Mouse (Mus musculus) midbrain, embryonic 14.5 days (tissue): ENCODE results near the gene Rimkla. TPM values are rescaled to one million over a fixed set of nuclear protein-coding genes. Genes with fewer than 3 reads are reported as not detected.

Source experiments
- ATAC-seq: fragments of 200-750 bp; cut with Nextera tagmentation; 2 replicates; pipeline ENCODE4 v1.8.0; 2017; ENCODE audit warnings: moderate number of reproducible peaks, moderate library complexity; ENCODE audit not compliant: low FRiP score, low TSS enrichment
- DNase-seq: peaks from one replicate; pipeline ENCODE4 v3.0.0-alpha.2; 2015
- H3K27ac ChIP-seq: fragments of 300-500 bp; sonication (generic); replicated peaks from 2 replicates; pipeline ENCODE4 v1.5.1; 2014; ENCODE audit warnings: mild to moderate bottlenecking, low read depth, low read length, moderate library complexity
- H3K27me3 ChIP-seq: fragments of 300-500 bp; sonication (generic); 2 replicates; pipeline ENCODE4 v1.6.1; 2014; ENCODE audit warnings: low read length, control low read depth, mixed read lengths; ENCODE audit not compliant: control insufficient read depth, insufficient read depth
- H3K36me3 ChIP-seq: fragments of 300-500 bp; sonication (generic); 2 replicates; pipeline ENCODE4 v1.6.1; 2014; ENCODE audit warnings: low read length, control low read depth; ENCODE audit not compliant: control insufficient read depth, insufficient read depth
- H3K4me1 ChIP-seq: fragments of 300-500 bp; sonication (generic); 2 replicates; pipeline ENCODE4 v1.6.1; 2014; ENCODE audit warnings: mild to moderate bottlenecking, antibody characterized with exemption, low read length, control low read depth; ENCODE audit not compliant: control insufficient read depth, insufficient read depth
- H3K4me2 ChIP-seq: fragments of 300-500 bp; sonication (generic); 2 replicates; pipeline ENCODE4 v1.6.1; 2014; ENCODE audit warnings: mild to moderate bottlenecking, low read length, moderate library complexity
- H3K4me3 ChIP-seq: fragments of 300-500 bp; sonication (generic); replicated peaks from 2 replicates; pipeline ENCODE4 v1.5.1; 2014; ENCODE audit warnings: low read depth, low read length
- H3K9ac ChIP-seq: fragments of 300-500 bp; sonication (generic); replicated peaks from 2 replicates; pipeline ENCODE4 v1.6.1; 2014; ENCODE audit warnings: mild to moderate bottlenecking, low read length, moderate library complexity
- H3K9me3 ChIP-seq: fragments of 300-500 bp; sonication (generic); 2 replicates; pipeline ENCODE4 v1.6.1; 2016; ENCODE audit warnings: low read length, control low read depth, mixed read lengths; ENCODE audit not compliant: control insufficient read depth
- WGBS: fragments of 180-500 bp; shearing (Covaris S2); extraction: QIAGEN DNeasy Blood & Tissue Kit; methylation state at CpG from one replicate; pipeline ENCODE4 v1.1.7; 2014; 5-methylcytosine and 5-hydroxymethylcytosine counted together
- polyA plus RNA-seq: library from polyadenylated mRNA; unstranded; fragments of >200 nt; fragmentation: Nextera tagmentation; extraction: Ambion mirVana; gene quantifications from 2 replicates; pipeline ENCODE4 v1.2.1, GENCODE M21; 2014

Gene Rimkla
- polyA plus RNA-seq, 1 experiment from 2014 or later = 26.2 TPM

- H3K9me3 ChIP-seq = no peaks in the 10 kb centered on the region
- H3K4me1 ChIP-seq = peaks cover 13% of the 10 kb centered on the region
- H3K4me2 ChIP-seq = no peak overlapping the region
- no peaks in the 10 kb centered on the region for H3K27me3 ChIP-seq
- H3K4me3 ChIP-seq = no peak overlapping the region
- H3K27ac ChIP-seq = no peak overlapping the region
- no peak overlapping the region for H3K9ac ChIP-seq
- ATAC-seq (no peak), DNase-seq (no peak)
- no peaks in the 10 kb centered on the region for H3K36me3 ChIP-seq
Measured at GRCm38 (mm10) chr4:119526329-119526845, 34.0 kb upstream of the Rimkla start.

- H3K27me3 ChIP-seq = no peaks in the 10 kb centered on the region
- no peaks in the 10 kb centered on the region for H3K36me3 ChIP-seq
- DNase-seq (no peak), ATAC-seq (no peak)
- 92% methylated on average over 2 of the region's 2 CpGs for WGBS
- H3K4me2 ChIP-seq = peak overlapping the region; percentile 29; the same call in 1 of the 2 replicates
- H3K9me3 ChIP-seq = no peaks in the 10 kb centered on the region
- H3K27ac ChIP-seq = peak overlapping the region; percentile 85
- no peak overlapping the region for H3K9ac ChIP-seq
- no peak overlapping the region for H3K4me3 ChIP-seq
- peaks cover 13% of the 10 kb centered on the region for H3K4me1 ChIP-seq
Measured at GRCm38 (mm10) chr4:119524466-119524865, 32.0 kb upstream of the Rimkla start.

- DNase-seq (peak; percentile 88), ATAC-seq (peak; percentile 17; the same call in 1 of the 2 replicates)
- peak overlapping the region; percentile 85 for H3K27ac ChIP-seq
- H3K36me3 ChIP-seq = no peaks in the 10 kb centered on the region
- no peaks in the 10 kb centered on the region for H3K27me3 ChIP-seq
- H3K4me1 ChIP-seq = peaks cover 13% of the 10 kb centered on the region
- H3K9me3 ChIP-seq = no peaks in the 10 kb centered on the region
- H3K4me3 ChIP-seq = no peak overlapping the region
- no peak overlapping the region for H3K9ac ChIP-seq
- peak overlapping the region; percentile 29; the same call in 1 of the 2 replicates for H3K4me2 ChIP-seq
- WGBS = 72% methylated on average over 1 of the region's 1 CpGs
Measured at GRCm38 (mm10) chr4:119524010-119524409, 31.6 kb upstream of the Rimkla start.

- Histone ChIP-seq H3K4me2 (peak overlapping the region; percentile 23; the same call in 1 of the 2 replicates), H3K9ac (no peak overlapping the region), H3K36me3 (no peaks in the 10 kb centered on the region), H3K4me3 (no peak overlapping the region), H3K4me1 (peaks cover 13% of the 10 kb centered on the region), H3K9me3 (no peaks in the 10 kb centered on the region), H3K27ac (peak overlapping the region; percentile 85), H3K27me3 (no peaks in the 10 kb centered on the region)
- ATAC-seq (no peak; the same call in 1 of the 2 replicates), DNase-seq (peak; percentile 52)
- WGBS = 58% methylated on average over 4 of the region's 4 CpGs
Measured at GRCm38 (mm10) chr4:119523575-119523974, 31.1 kb upstream of the Rimkla start.

- Histone ChIP-seq H3K36me3 (no peaks in the 10 kb centered on the region), H3K9ac (no peak overlapping the region), H3K4me3 (no peak overlapping the region), H3K4me2 (no peak overlapping the region), H3K4me1 (no peaks in the 10 kb centered on the region), H3K27me3 (no peaks in the 10 kb centered on the region), H3K27ac (no peak overlapping the region), H3K9me3 (no peaks in the 10 kb centered on the region)
- no peak for DNase-seq
- WGBS = 67% methylated on average over 3 of the region's 3 CpGs
- ATAC-seq = no peak
Measured at GRCm38 (mm10) chr4:119512731-119513141, 20.3 kb upstream of the Rimkla start.

DNA sequence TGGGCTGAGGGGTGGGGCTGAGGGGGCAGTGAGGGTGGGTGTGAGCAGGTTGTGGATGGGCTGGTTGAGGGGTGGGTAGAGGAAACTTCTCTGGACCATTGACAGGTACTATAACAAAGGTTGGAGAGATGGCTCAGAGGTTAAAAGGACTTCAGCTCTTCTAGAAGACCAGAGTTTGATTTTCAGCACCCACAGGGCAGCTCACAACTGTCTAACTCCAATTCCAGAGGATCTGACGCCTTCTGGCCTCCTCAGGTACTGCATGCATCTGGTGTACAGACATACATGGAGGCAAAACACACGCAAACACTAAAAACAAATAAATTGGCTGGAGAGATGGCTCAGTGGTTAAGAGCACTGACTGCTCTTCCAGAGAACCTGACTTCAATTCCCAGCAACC is 19.2 kb upstream of the Rimkla start:
- ATAC-seq (no peak), DNase-seq (no peak)
- Histone ChIP-seq H3K4me2 (no peak overlapping the region), H3K4me3 (no peak overlapping the region), H3K9ac (no peak overlapping the region), H3K4me1 (no peaks in the 10 kb centered on the region), H3K27me3 (no peaks in the 10 kb centered on the region), H3K27ac (no peak overlapping the region), H3K36me3 (no peaks in the 10 kb centered on the region), H3K9me3 (no peaks in the 10 kb centered on the region)
- WGBS = 66% methylated on average over 2 of the region's 2 CpGs

DNA sequence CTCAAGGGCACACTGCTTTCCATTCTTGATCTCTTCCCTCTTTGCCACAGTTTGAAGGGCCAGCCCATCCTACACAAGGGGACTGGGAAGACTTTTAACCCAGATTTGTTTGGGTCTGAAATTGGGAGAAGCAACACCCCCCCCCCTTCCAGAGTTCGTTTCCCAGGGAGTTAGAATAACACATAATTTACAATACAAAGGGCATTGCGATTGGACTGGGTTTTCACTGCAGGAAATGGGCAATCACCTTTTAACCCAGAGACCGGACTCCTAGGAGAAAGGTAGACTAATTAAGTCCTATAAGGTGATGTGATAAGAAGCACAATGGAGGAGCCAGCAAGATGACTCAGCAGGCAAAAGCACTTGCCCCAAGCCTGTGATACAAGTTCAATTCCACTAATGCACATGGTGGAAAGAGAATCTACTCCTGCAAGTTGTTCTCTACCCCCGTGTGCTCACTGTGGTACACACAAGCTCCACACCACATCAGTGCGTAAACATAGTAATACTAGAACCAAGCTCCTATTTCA is 6.0 kb upstream of the Rimkla start:
- Histone ChIP-seq H3K4me3 (no peak overlapping the region), H3K9me3 (no peaks in the 10 kb centered on the region), H3K27ac (no peak overlapping the region), H3K9ac (no peak overlapping the region), H3K4me2 (no peak overlapping the region), H3K36me3 (no peaks in the 10 kb centered on the region), H3K4me1 (no peaks in the 10 kb centered on the region), H3K27me3 (no peaks in the 10 kb centered on the region)
- DNase-seq = no peak
- no peak for ATAC-seq
- WGBS = 72% methylated on average over 5 of the region's 5 CpGs

GRCm38 (mm10) chr4:119492933-119493327 is 502 bp upstream of the Rimkla start:
- H3K27ac ChIP-seq = peak overlapping the region; percentile 85
- no peaks in the 10 kb centered on the region for H3K36me3 ChIP-seq
- DNase-seq = no peak
- peak overlapping the region; percentile 72 for H3K9ac ChIP-seq
- 33% methylated on average over 10 of the region's 10 CpGs for WGBS
- H3K9me3 ChIP-seq = no peaks in the 10 kb centered on the region
- H3K4me3 ChIP-seq = peak overlapping the region; percentile 62
- 0 out of 2 replicates have a peak, but pooled peaks cover 6% of the 10 kb centered on the region for H3K4me1 ChIP-seq
- peak; percentile 32; the same call in 1 of the 2 replicates for ATAC-seq
- no peaks in the 10 kb centered on the region for H3K27me3 ChIP-seq
- H3K4me2 ChIP-seq = peak overlapping the region; percentile 79

DNA sequence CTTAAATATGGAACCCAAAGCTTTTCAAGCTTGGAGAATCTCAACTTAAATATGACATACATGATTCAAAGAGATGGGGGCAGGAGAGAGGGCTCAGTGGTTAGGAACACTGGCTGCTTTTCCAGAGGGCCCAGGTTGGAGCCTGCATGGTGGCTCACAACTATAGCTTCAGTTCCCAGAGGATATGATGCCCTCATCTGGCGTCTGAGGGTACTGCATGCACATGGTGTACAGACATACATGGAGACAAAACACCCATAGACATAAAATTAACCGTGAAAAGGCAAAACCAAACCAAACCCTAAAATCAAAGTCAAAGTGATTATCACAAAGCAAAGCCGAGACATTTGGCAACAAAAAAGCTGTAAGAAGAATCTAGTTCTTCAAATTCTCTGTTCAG is 1.6 kb downstream of the Rimkla start:
- no peak overlapping the region for H3K9ac ChIP-seq
- H3K4me2 ChIP-seq = no peak overlapping the region; the same call in 1 of the 2 replicates
- no peak overlapping the region for H3K4me3 ChIP-seq
- H3K27me3 ChIP-seq = no peaks in the 10 kb centered on the region
- 82% methylated on average over 3 of the region's 3 CpGs for WGBS
- ATAC-seq = no peak
- no peaks in the 10 kb centered on the region for H3K36me3 ChIP-seq
- H3K27ac ChIP-seq = no peak overlapping the region
- peak; percentile 62 for DNase-seq
- H3K9me3 ChIP-seq = no peaks in the 10 kb centered on the region
- H3K4me1 ChIP-seq = 0 out of 2 replicates have a peak, but pooled peaks cover 6% of the 10 kb centered on the region
